Mouse (Mus musculus) adrenal gland, adult 8-10 months (tissue): ENCODE results near the gene Nop9. TPM values are rescaled to one million over a fixed set of nuclear protein-coding genes. Genes with fewer than 3 reads are reported as not detected.

Experiments used
- DNase-seq: peaks from one replicate; pipeline ENCODE4 v3.0.0; 2022
- total RNA-seq, 4 experiments: library from RNA; stranded (reverse); gene quantifications; 2 replicates each; pipeline ENCODE4 v1.2.4; 2022

The Nop9 gene
- total RNA-seq, 4 experiments from 2014 or later = 17.7 to 20.5 (median 19.1) TPM

DNA sequence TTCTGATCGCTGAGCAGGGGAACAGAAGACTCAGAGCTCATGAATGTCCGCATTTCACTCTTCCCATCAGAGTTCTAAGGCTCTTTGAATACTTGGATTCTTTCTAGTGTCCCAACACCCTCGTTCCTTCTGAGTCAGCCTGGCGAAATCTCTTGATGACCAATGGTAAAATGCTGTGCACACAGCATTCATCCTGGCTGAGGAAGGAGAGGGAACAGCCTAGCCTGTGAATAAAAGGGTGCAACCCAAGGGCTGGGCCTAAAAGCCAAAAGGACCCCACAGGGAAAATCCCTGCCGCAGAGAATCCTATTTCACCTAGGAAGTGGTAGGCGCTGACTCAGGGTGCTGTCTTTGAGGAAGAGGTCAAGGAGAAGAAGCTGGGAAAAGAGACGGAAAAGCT lies 15.4 kb upstream of the Nop9 start:
- no peak for DNase-seq

DNA sequence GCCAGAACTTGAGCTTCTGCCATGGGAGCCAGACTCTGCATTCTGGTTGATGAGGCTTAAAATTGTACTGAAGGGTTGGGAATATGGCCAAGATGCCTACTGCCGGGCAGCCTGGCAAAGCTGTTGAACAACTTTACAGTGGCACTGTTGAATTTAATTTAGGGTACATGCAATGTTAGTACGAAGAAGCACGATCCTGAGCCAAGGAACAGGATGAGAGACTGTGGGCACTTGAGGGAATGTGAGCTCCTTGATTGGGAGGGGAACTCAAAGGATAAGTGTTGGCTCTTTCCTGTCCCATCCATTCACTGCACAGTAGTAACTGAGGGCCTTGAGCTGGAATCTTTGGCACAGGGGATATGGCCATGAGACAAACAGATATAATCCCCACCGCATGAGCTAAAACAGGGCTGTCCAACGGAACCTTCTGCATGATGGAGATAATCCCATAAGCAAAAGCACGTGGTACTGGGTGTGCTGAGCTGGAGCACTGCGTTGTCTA lies 14.9 kb upstream of the Nop9 start:
- no peak for DNase-seq

DNA sequence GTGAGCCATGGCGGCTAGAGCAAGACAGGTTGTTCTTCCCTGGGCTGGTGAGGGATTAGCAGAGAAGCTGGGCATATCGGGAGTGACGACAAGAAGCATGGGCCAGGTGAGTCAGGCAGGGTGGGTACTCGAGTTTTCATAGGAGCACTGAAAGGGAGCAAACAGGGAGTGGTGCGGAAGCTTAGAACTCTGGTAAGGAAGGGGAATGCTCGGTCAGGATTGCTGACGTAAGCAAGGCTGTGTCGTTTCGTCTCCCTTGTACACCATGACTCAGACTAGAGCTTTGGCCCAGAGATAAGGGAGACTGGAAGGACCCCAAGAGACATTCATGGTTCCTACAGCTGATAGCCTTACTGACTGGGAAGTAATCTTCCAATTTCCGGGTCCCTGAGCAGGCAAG lies 11.6 kb upstream of the Nop9 start:
- DNase-seq = no peak

DNA sequence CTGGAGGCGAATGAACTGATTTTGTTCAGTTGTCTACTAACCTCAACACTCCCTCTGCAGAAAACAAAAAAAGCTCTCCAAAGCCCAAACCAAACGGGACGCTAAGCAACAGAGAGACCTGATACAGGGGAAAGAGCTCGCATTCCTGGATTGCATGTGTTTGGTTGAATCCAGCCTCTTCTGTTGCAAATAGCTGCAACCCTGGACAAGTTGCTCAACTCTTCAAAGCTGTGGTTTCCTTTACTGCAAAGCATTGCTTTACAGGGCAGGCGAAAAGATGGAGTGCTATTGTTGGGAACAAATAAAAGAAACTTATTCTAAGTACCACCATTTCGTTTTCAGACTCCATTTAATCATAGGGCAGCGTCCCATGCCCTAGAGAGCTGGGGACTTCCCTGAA lies 10.6 kb upstream of the Nop9 start:
- DNase-seq = no peak

DNA sequence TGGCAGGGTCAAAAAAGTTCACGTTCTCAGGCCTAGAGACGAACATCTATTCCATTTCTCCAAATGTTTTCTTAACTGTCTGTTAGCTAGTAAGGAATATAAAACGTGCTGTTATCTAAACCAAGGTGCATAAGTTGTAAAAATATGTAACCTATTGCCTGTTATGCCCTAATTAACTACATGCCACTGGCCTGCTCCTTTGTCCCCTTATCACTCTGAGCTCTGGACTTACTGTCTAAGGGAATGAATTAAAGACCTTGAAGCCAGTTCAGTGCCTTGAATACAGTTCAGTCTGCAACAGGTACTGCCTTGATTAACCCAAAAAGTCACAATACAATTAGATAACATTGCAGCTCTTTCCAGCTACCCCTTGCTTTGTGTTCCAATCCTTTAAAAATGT lies 10.2 kb upstream of the Nop9 start:
- DNase-seq = no peak

DNA sequence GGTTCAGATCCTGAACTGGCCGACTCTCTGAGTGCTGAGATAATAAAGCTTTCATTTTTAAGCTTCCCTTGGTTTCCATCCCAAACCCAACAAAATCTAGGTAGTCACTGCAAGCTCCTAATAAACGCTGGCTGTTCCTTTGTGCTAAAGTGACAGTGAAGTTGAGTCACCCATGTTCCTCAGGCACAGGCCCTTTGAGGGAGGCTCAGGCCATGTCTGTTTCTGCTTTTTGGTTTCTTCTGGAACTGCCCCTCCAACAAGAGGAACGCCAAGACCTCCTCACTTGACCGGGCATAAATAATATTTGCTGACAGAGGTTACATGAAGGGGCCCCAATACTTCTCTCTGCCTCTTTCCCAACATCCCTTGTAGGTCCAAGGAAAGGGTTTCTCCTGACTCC lies 9.7 kb upstream of the Nop9 start:
- DNase-seq = no peak

DNA sequence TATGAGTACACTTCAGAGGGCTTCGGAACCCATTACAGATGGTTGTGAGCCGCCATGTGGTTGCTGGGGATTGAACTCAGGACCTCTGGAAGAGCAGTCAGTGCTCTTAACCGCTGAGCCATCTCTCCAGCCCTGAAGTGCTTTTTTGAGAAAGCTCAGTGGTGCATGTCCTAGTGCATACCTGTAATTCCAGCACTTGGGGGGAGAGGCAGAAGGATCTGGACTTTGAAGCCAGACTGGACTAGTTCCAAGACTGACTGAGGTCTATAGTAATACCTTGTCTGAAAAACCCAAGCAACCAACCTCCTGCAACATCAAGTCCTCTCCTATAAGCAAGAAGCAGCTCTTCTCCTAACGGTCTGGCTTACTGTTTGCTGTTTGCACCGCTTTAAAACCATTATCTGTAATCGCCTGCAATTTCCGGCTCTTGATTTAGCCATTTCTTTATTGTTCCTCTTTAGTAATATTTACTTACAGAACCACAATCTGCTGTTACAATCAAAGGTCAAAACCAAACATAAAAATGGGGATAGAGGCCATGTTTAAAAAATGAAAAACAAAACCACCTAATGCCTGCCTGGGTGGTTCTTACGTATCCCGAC lies 8.3 kb upstream of the Nop9 start:
- no peak for DNase-seq

DNA sequence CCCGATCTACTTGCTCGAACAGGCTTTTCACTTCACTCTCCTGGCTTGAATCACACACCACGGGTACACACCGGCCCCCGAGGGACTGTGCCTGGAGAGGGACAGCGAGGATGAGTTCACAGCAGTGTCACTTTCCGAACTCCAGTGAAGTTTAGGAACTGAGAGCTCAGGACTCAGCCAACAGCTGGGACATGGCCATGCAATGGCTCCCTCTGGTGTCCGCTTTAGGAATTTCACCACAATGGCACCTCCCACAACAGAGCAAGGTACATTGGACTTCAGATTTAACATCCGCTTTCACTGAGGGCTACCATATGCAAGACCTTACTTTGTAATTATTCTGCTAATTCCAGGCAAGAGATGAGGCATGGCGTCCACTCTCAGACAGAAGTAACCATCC lies 1.8 kb upstream of the Nop9 start:
- DNase-seq = peak; percentile 77

DNA sequence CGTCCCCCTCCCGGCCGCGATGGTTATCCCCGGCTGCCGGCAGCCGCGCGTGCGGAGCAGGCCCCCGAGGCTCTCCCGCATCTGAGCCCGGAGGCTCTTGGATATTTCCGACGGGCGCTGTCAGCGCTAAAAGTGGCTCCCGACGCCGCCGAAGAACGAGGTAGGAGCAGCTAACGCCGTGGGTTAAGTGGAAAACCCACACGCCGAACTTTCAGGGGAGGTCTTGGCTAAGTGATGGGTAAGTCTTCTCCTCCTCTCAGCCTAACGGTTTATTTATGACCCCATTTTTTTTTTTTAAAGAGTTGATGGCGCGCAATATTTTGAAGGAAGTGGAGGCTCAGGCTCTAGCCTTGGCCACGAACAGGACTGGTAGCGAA lies 356 bp downstream of the Nop9 start:
- DNase-seq = no peak

DNA sequence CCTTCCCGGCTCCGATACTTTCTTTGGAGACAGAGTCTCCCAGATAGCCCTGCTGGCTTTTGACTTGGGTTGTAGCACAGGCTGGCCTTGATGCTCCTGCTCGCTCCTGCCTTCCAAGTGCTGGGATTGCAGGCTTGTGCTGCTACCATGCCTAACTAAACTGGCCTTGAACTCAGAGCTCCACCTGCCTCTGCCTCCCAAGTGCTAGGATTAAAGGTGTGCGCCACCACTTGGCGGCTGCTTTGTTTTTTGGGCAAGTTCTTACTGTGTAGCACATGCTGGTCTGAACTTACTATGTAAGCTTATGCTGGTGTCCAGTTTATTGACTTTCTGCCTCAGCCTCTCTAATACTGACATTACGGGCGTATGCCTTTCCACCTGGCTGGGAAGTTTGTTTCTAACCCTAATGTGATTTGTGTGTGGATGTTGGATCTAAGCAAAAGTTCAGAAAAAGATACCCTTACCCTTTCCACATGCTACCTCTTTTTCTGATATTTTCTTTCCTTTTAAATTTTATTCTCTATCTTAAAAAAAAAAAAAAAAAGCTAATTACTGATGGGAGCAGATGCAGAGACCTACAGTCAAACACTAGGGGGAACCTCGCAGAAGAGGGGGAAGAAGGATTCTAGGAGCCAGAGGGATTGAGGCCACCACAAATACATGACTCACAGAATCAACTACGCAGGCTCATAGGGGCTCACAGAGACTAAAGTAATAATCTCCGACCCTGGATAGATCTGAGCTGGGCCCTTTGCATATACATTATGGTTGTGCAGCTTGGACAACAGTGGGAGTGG lies 1.8 kb downstream of the Nop9 start:
- DNase-seq = no peak

DNA sequence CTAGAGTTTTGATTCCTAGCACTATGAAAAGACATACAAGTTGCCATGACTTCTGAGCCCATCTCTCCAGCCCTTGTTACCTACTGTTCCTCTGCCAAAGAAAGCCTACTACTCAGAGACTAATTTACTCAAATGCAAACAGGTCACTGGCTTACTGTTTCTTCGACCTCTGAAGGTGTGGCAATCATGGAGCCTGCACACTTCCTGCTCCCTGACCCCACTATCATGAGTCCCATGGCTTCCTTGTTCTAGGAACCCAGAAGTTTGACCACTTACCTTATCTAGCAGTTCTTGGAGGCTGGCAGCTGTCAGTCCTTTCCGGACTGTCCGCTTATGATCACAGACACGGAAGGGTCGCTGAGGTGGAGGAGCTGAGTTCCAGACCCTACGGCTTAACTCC lies 12.1 kb downstream of the Nop9 start:
- no peak for DNase-seq

DNA sequence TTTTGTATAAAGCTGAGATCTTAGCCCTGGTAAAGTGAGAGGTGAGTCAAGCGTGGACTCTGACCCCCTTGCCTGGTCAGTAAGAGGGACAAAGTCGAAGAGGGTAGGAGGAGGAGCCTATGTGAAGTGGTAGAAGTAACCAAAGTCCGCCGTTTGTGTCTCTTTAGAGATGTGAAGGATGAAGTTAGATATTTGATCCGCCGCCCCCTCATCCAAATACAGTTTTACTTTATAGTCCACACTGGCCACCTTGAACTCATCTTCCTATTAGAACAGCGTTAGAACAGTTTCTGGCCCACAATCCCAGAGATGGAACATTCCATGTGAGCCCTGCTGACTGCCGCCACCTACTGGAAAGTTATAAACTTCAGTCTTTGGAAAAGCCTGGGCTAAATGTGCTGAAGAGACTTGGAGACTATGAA lies 12.9 kb downstream of the Nop9 start, which contains the start of gene Cideb:
Cideb (minus strand) TSS at position 96 of the 422 bp plus-strand sequence.
- DNase-seq = no peak

DNA sequence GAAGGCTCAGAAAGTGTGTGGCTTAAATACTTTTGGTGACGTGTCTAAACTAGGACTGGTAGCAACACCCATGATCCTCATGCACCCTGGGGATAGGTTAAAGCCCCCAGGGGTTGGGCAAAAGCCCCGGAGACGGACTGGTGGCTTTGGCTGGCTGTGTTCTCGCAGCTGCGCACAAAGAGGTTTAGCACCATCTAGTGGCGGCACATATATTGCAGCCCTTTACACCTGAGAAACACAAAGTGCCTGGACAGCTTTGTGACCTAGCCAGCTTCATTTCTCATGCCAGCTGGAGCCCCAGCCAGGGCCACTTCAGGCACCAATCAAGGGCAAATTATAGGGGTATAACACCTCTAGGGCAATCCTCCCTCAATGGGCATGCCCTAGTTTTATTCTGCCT lies 14.7 kb downstream of the Nop9 start:
- peak; percentile 64 for DNase-seq

DNA sequence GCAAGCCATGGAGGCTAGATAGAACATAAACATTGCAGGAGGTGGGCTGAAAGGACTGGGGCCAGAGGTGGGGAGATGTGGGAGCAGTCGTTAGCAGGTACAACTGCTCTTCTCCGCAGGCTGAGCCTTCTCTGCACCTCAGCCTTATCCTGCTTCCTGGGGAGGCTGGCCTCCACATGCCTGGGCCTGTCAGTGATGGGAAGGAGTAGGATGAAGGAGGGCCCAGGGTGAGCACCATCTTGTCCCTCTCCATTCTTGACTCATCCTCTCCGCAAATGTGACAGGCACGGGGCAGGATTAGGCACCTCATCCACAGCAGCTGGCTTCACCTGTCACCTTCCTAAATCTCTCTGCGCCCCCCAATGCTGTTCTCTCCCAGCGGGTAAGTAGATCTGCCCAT lies 15.7 kb downstream of the Nop9 start, which contains the start of gene Ltb4r2:
Ltb4r2 (plus strand) TSS at position 266 of the 400 bp plus-strand sequence.
- no peak for DNase-seq

DNA sequence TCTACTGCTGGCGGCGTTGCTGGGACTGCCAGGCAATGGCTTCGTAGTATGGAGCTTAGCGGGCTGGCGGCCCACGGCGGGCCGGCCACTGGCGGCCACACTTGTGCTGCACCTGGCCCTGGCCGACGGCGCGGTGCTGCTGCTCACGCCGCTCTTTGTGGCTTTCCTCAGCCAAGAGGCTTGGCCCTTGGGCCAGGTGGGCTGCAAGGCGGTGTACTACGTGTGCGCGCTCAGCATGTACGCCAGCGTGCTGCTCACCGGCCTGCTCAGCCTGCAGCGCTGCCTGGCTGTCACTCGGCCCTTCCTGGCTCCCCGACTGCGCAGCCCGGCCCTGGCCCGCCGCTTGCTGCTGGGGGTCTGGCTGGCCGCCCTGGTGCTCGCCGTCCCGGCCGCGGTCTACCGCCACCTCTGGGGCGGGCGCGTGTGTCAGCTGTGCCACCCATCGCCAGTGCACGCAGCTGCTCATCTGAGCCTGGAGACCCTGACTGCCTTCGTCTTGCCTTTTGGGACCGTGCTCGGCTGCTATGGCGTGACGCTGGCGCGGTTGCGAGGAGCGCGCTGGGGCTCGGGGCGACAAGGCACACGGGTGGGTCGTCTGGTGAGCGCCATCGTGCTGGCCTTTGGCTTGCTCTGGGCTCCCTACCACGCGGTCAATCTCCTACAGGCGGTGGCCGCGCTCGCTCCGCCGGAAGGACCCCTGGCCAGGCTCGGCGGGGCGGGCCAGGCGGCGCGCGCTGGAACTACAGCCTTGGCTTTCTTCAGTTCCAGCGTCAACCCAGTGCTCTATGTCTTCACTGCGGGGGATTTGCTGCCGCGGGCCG lies 16.7 kb downstream of the Nop9 start:
- DNase-seq = no peak

DNA sequence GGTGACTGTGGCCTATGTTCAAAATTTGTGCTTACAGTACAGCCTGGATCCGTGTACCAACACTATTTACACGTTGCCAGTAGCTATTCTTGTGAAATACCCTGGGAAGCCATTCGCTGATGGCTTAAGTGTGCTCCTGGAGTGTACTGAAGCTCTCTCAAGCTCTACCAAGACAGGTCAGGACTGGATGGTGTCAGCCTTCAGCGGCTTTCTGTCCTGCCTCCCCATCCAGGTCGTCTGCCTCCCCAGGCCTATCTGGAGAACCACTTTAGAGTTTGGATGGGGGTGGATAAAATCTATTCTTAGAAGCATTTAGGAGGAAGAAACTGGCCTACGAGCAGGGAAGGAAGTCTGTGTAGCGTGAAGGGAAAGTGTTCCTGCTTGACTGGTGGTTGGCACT lies 17.7 kb downstream of the Nop9 start:
- no peak for DNase-seq

DNA sequence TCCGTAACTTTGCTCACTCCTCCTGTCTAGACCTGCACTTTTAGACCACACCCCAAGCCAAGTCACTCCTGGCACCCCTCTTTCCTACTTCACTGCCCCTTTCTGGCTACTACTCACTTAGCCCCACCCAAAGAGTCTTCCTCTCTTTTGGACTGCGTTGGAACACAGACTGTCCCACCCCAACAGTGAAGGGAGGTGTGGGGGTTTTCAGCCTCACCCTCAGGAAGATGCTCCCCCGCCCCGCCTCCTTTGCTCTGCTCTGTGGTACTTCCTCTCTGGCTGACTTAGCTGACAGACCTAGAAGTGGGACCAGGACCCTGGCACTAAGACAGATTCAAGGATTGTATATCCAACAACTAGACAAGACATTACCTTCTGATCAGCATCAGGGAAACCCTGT lies 20.2 kb downstream of the Nop9 start, which contains the start of gene Ltb4r1:
Ltb4r1 (plus strand) TSS at position 267 of the 400 bp plus-strand sequence.
- DNase-seq = no peak

DNA sequence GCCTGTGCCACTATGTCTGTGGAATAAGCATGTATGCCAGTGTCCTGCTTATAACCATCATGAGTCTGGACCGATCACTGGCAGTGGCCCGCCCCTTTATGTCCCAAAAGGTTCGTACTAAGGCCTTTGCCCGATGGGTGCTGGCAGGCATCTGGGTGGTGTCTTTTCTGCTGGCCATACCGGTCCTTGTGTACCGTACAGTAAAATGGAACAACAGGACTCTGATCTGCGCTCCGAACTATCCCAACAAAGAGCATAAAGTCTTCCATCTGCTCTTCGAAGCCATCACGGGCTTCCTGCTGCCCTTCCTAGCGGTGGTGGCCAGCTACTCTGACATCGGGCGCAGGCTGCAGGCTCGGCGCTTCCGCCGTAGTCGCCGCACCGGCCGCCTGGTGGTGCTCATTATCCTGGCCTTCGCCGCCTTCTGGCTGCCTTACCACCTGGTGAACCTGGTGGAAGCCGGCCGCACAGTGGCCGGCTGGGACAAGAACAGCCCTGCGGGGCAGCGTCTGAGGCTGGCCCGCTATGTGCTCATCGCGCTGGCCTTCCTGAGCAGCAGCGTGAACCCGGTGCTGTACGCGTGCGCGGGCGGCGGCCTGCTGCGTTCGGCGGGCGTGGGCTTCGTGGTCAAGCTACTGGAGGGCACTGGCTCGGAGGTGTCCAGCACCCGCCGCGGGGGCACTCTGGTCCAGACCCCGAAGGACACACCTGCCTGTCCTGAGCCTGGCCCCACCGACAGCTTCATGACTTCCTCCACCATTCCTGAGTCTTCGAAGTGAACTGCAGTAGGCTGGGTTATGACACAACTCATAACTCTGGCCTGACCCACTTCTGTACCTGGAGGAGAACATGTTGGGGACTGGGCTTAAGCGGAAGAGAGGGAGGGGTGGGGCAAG lies 22.3 kb downstream of the Nop9 start:
- no peak for DNase-seq

DNA sequence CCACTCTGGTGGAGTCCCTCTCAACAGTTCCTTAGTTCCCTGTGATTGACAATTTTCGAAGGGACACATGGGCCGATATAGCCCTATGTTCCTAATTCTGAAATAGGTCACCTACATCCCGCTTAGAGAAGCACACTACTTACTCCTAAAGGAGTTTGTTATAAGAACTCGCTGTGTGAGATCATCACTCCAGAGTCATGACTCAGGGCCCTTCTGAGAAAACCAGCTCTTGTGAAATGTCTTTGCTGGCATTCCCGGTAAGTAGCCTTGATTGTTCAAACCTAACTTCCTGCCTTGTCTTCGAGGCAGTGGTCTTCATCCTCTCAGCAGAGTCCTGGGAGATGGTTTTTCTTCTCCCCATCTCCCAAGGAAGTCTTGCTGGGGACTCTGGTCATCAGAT lies 23.1 kb downstream of the Nop9 start:
- DNase-seq = no peak

DNA sequence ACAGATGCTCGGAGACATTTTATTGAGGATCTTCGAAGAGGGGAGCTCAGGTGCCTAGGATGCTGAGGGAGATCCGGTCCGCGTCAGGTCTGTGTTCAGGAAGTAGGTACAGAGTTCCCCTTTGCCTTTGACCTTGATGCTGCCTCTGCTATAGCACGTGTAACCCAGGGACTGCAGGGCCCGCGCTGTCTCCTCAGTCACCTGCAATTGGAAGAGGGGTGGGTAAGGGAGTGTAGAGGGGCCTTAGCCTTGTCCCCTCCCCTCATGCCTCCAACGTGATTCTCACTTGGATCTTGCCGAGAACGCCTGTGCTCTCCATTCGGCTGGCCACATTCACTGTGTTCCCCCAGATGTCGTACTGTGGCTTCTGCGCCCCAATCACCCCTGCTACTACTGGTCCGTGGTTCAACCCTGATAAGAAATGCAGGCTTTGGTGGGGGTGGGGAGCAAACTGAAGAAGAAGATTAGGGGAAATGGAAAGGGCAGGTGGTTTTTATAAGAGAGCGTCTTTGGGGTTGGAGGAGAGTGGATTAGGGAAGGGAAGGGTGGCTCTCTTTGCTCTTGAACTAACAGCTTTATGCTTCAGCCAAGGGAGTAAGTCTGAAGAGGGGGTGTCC lies 23.7 kb downstream of the Nop9 start:
- no peak for DNase-seq

DNA sequence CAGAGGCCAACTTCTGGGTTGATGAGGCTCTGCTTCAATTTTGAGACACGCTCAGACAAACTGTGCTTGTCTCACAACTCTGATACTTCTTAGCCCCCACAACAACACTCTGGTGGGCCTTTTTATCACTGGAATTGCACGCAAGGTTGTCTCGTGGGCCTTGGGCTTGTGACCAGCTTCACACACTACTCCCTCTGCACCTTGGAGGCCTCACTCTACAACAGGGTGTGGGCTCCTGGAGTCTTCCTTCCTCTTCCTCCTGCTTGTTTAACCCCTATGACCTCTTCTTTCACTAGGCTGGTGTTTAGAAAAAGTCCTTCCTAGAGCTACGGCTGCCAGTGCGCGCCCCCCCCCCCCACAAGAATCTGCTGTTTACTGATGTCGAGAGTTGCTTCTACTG lies 31.2 kb downstream of the Nop9 start:
- no peak for DNase-seq

DNA sequence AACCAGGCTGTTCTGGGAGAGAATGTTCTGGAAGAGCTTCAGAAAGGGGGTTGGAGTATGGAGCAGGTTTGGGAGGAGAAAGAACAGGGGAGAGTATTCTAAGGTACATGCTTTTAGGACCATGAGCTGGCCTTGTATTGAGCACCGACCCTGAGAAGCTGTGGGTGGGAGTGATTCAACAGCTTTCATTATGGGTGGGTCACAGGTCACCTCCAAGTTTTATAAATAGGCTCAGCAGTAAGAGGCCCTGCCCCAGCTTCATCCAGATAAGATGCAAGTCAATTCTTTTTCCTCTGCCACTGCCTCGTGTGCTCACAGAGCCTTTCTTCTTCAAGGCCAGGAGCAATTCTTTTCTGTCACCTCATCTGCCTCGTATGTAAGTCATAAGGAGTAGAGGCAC lies 31.7 kb downstream of the Nop9 start:
- no peak for DNase-seq
